Comparison of ENCODE assay signal across 7 mouse cellular contexts in the genomic region with DNA sequence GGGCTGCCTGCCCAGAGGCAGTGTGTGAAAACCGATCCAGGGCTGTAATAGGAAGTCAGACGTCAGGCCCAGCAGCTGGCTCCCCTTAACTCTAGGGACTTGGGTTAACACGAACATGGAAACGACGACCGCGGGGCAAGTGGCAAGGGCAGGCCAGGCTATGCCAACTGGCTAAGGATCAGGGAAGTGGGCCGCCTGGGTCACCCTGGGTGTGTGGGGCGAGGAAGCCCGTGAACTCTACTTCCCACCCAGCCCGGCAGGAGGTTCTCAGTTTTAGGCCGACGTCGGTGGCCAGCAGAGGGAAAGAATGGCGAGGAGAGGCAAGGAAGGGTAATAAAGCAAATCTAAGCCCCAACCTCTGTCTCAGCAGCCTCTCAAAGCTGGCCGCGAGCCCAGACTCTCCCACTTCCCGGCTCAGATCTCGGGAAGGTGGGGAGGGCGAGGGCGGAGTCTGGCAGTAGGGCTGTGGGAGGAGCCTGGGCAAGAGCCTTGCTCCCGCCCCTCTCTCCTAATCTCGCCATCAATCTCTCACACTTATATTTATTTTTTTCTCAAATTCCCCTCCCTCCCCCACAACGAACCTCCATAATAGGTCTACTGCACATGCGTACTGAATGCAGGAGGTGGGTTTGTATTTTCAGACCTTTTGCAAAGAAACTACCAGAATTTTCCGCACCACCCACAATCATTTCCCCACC. TPM values are rescaled to one million over a fixed set of nuclear protein-coding genes. Genes with fewer than 3 reads are reported as not detected.
A peak's percentile ranks its signal among the peaks of the same experiment; 100 is the strongest.
DNase-seq lines count a peak whose midpoint lies in the region; ATAC-seq lines count a peak whose summit lies in the region.

No protein-coding gene starts in this region.

- H3K27me3 ChIP-seq in intestine, embryonic 16.5 days (replicated peaks; ENCODE audit: control insufficient read depth, insufficient read depth, low read length), result no peaks in the 10 kb centered on the region
- no peaks in the 10 kb centered on the region for H3K27me3 ChIP-seq in midbrain, embryonic 11.5 days (ENCODE audit: control insufficient read depth, insufficient read depth, low read length)

- peak overlapping the region; percentile 81 for H3K4me3 ChIP-seq in intestine, embryonic 16.5 days (ENCODE audit: low read length)
- H3K4me3 ChIP-seq in midbrain, embryonic 11.5 days (ENCODE audit: low read depth, low read length), result peak overlapping the region; percentile 97

- WGBS in intestine, embryonic 16.5 days, result 0% methylated on average over 26 of the region's 26 CpGs
- 1% methylated on average over 26 of the region's 26 CpGs for WGBS in midbrain, embryonic 11.5 days

- DNase-seq in adrenal gland, adult 18-20 months (ENCODE audit: low spot score in 2 of 2), result peak; percentile 92
- DNase-seq in embryo, embryonic 9.5 days (ENCODE audit: extremely low spot score), result peak; percentile 87
- peak; percentile 94 to 97 for DNase-seq in gastrocnemius, postnatal 4 days (ENCODE audit: low spot score in 2 of 2)
- DNase-seq in left cerebral cortex, postnatal 36 days (ENCODE audit: low spot score in 2 of 2), result peak; percentile 93 to 96
- DNase-seq in midbrain, embryonic 11.5 days (ENCODE audit: low spot score, missing footprints), result peak; percentile 97
- DNase-seq in skeletal muscle tissue, adult 2 months (ENCODE audit: low read depth, low spot score), result peak; percentile 90

- H3K9ac ChIP-seq in intestine, embryonic 16.5 days (ENCODE audit: low read depth, low read length), result peak overlapping the region; percentile 72
- H3K9ac ChIP-seq in midbrain, embryonic 11.5 days (ENCODE audit: low read length), result peak overlapping the region; percentile 99

- H3K4me2 ChIP-seq in intestine, embryonic 16.5 days (ENCODE audit: low read depth, low read length), result peak overlapping the region; percentile 95
- peak overlapping the region; percentile 94 for H3K4me2 ChIP-seq in midbrain, embryonic 11.5 days

- H3K27ac ChIP-seq in intestine, embryonic 16.5 days (ENCODE audit: low read length), result peak overlapping the region; percentile 99
- peak overlapping the region; percentile 99 for H3K27ac ChIP-seq in midbrain, embryonic 11.5 days (ENCODE audit: low read depth, low read length)

- intact Hi-C loops in left cerebral cortex, postnatal 36 days (cut with DNase I), result loop anchor here (2.0 to 5.0 kb wide), 3 partner anchors 26 to 269 kb away; a partner anchor contains a TSS

- peak; percentile 80 for ATAC-seq in intestine, embryonic 16.5 days
- peak; percentile 83 for ATAC-seq in midbrain, embryonic 11.5 days (ENCODE audit: low FRiP score)

- peaks cover 11% of the 10 kb centered on the region for H3K36me3 ChIP-seq in intestine, embryonic 16.5 days (ENCODE audit: control insufficient read depth, insufficient read depth, low read length)
- no peaks in the 10 kb centered on the region; the same call in 1 of the 2 replicates for H3K36me3 ChIP-seq in midbrain, embryonic 11.5 days (ENCODE audit: control insufficient read depth, insufficient read depth, low read length)

- H3K9me3 ChIP-seq in intestine, embryonic 16.5 days (ENCODE audit: control insufficient read depth, low read length), result no peaks in the 10 kb centered on the region
- H3K9me3 ChIP-seq in midbrain, embryonic 11.5 days (ENCODE audit: control insufficient read depth, low read length), result no peaks in the 10 kb centered on the region

- H3K4me1 ChIP-seq in intestine, embryonic 16.5 days (ENCODE audit: control insufficient read depth, insufficient read depth, low read length), result peaks cover 37% of the 10 kb centered on the region
- H3K4me1 ChIP-seq in midbrain, embryonic 11.5 days (ENCODE audit: control insufficient read depth, insufficient read depth, low read length), result peaks cover 45% of the 10 kb centered on the region

RNA-seq across cellular contexts. Expression of a gene that starts 2.9 kb away (rescaled TPM):
- 100 to 1,000 TPM in 1 of 2 experiments, 10 to 100 TPM in 1; 87.6 to 109 TPM for total RNA-seq in adrenal gland, adult 18-20 months (2021)
- 10 to 100 TPM; 73.0 to 80.8 TPM for total RNA-seq in gastrocnemius, postnatal 4 days (2021)
- polyA plus RNA-seq in intestine, embryonic 16.5 days (2015; fragmentation: Nextera tagmentation; extraction: Ambion mirVana), result 33.4 and 35.5 TPM in 2 replicates
- 100 to 1,000 TPM; 421 to 443 TPM for total RNA-seq in left cerebral cortex, postnatal 36 days (2021)
- polyA plus RNA-seq in midbrain, embryonic 11.5 days (2014; fragmentation: Nextera tagmentation; extraction: Ambion mirVana), result 38.2 and 39.4 TPM in 2 replicates

RNA-seq across cellular contexts. Expression of a gene that starts 26.0 kb away (rescaled TPM):
- 1 to 10 TPM; 5.2 to 5.5 TPM for total RNA-seq in adrenal gland, adult 18-20 months (2021)
- total RNA-seq in gastrocnemius, postnatal 4 days (2021), result 1 to 10 TPM; 2.8 to 3.1 TPM
- 8.0 and 8.3 TPM in 2 replicates for polyA plus RNA-seq in intestine, embryonic 16.5 days (2015; fragmentation: Nextera tagmentation; extraction: Ambion mirVana)
- 100 to 1,000 TPM; 150 to 171 TPM for total RNA-seq in left cerebral cortex, postnatal 36 days (2021)
- polyA plus RNA-seq in midbrain, embryonic 11.5 days (2014; fragmentation: Nextera tagmentation; extraction: Ambion mirVana), result 29.6 and 30.4 TPM in 2 replicates

RNA-seq across cellular contexts. Expression of a gene that starts 29.0 kb away (rescaled TPM):
- 100 to 1,000 TPM; 139 to 162 TPM for total RNA-seq in adrenal gland, adult 18-20 months (2021)
- total RNA-seq in gastrocnemius, postnatal 4 days (2021), result 10 to 100 TPM; 63.8 to 76.3 TPM
- 168 and 170 TPM in 2 replicates for polyA plus RNA-seq in intestine, embryonic 16.5 days (2015; fragmentation: Nextera tagmentation; extraction: Ambion mirVana)
- 100 to 1,000 TPM in 1 of 2 experiments, 10 to 100 TPM in 1; 97.9 to 108 TPM for total RNA-seq in left cerebral cortex, postnatal 36 days (2021)
- 120 and 130 TPM in 2 replicates for polyA plus RNA-seq in midbrain, embryonic 11.5 days (2014; fragmentation: Nextera tagmentation; extraction: Ambion mirVana)

RNA-seq across cellular contexts. Expression of a gene that starts 29.1 kb away (rescaled TPM):
- 10 to 100 TPM; 41.3 to 50.2 TPM for total RNA-seq in adrenal gland, adult 18-20 months (2021)
- 10 to 100 TPM; 21.1 to 26.4 TPM for total RNA-seq in gastrocnemius, postnatal 4 days (2021)
- polyA plus RNA-seq in intestine, embryonic 16.5 days (2015; fragmentation: Nextera tagmentation; extraction: Ambion mirVana), result 22.6 and 24.0 TPM in 2 replicates
- 10 to 100 TPM; 36.4 to 43.1 TPM for total RNA-seq in left cerebral cortex, postnatal 36 days (2021)
- 44.6 and 50.5 TPM in 2 replicates for polyA plus RNA-seq in midbrain, embryonic 11.5 days (2014; fragmentation: Nextera tagmentation; extraction: Ambion mirVana)

RNA-seq across cellular contexts. Expression of a gene that starts 31.7 kb away (rescaled TPM):
- total RNA-seq in adrenal gland, adult 18-20 months (2021), result 1 to 10 TPM; 7.9 to 8.8 TPM
- 10 to 100 TPM; 16.9 to 17.4 TPM for total RNA-seq in gastrocnemius, postnatal 4 days (2021)
- 30.8 and 31.0 TPM in 2 replicates for polyA plus RNA-seq in intestine, embryonic 16.5 days (2015; fragmentation: Nextera tagmentation; extraction: Ambion mirVana)
- total RNA-seq in left cerebral cortex, postnatal 36 days (2021), result 1 to 10 TPM; 2.9 to 4.7 TPM
- polyA plus RNA-seq in midbrain, embryonic 11.5 days (2014; fragmentation: Nextera tagmentation; extraction: Ambion mirVana), result 11.9 and 13.1 TPM in 2 replicates

Comparison
In these comparisons a context has a peak if more than half of its experiments do, and no peak if none do; other contexts are left out.
1. Peak in every context shown above with its lines: DNase-seq, ATAC-seq, H3K4me3 ChIP-seq and H3K27ac ChIP-seq.
2. RNA of a gene that starts 26.0 kb away (total RNA-seq): 150 to 171 TPM in left cerebral cortex, postnatal 36 days; 5.2 to 5.5 TPM in adrenal gland, adult 18-20 months and 2.8 to 3.1 TPM in gastrocnemius, postnatal 4 days; every median in the first group is over 10 times any median in the second.